Mouse (Mus musculus): Measurements from ENCODE around the gene Acsl4. TPM values are rescaled to one million over a fixed set of nuclear protein-coding genes. Genes with fewer than 3 reads are reported as not detected.

Acsl4 gene
- polyA plus RNA-seq, 1 experiment from 2014 or later = 22.0 TPM

GRCm38 (mm10) chrX:142387634-142388033 lies 2.7 kb downstream of the Acsl4 start:
- no peaks in the 10 kb centered on the region for H3K36me3 ChIP-seq
- WGBS = 94% methylated on average over 1 of the region's 1 CpGs
- H3K27ac ChIP-seq (replicated peaks) = no peak overlapping the region
- no peak overlapping the region for H3K4me3 ChIP-seq
- H3K27me3 ChIP-seq (ENCODE audit: low read depth, poor library complexity, severe bottlenecking) = peaks cover 63% of the 10 kb centered on the region
- H3K9me3 ChIP-seq (replicated peaks) = no peaks in the 10 kb centered on the region
- DNase-seq (ENCODE audit: low spot score) = no peak
- H3K4me1 ChIP-seq = peaks cover 9% of the 10 kb centered on the region

- 84% methylated on average over 3 of the region's 3 CpGs for WGBS
- no peaks in the 10 kb centered on the region for H3K36me3 ChIP-seq
Observed at GRCm38 (mm10) chrX:142384918-142385317, 5.4 kb downstream of the Acsl4 start.

GRCm38 (mm10) chrX:142379894-142380293 lies 10.4 kb downstream of the Acsl4 start:
- no peaks in the 10 kb centered on the region for H3K4me1 ChIP-seq
- no peak overlapping the region for H3K4me3 ChIP-seq
- no peak for DNase-seq (ENCODE audit: low spot score)
- no peaks in the 10 kb centered on the region for H3K36me3 ChIP-seq
- H3K27me3 ChIP-seq (ENCODE audit: low read depth, poor library complexity, severe bottlenecking) = peaks cover 39% of the 10 kb centered on the region
- no peaks in the 10 kb centered on the region for H3K9me3 ChIP-seq (replicated peaks)
- H3K27ac ChIP-seq (replicated peaks) = no peak overlapping the region
- WGBS = 84% methylated on average over 6 of the region's 6 CpGs

More at GRCm38 (mm10) chrX:142384918-142385317, 5.4 kb downstream of the Acsl4 start:
- H3K4me1 ChIP-seq = peaks cover 6% of the 10 kb centered on the region; the same call in 1 of the 2 replicates
- no peak overlapping the region for H3K27ac ChIP-seq (replicated peaks)
- peaks cover 42% of the 10 kb centered on the region for H3K27me3 ChIP-seq (ENCODE audit: low read depth, poor library complexity, severe bottlenecking)
- no peak overlapping the region for H3K4me3 ChIP-seq
- H3K9me3 ChIP-seq (replicated peaks) = no peaks in the 10 kb centered on the region
- DNase-seq (ENCODE audit: low spot score) = no peak

GRCm38 (mm10) chrX:142378048-142378447 lies 12.3 kb downstream of the Acsl4 start:
- Histone ChIP-seq H3K4me3 (no peak overlapping the region), H3K4me1 (no peaks in the 10 kb centered on the region), H3K9me3 (replicated peaks) (no peaks in the 10 kb centered on the region), H3K27ac (replicated peaks) (no peak overlapping the region), H3K36me3 (no peaks in the 10 kb centered on the region), H3K27me3 (ENCODE audit: low read depth, poor library complexity, severe bottlenecking) (peaks cover 28% of the 10 kb centered on the region)
- whole genome bisulfite sequencing = 89% methylated on average over 6 of the region's 6 CpGs
- no peak for DNase-seq (ENCODE audit: low spot score)

- Histone ChIP-seq H3K4me1 (no peaks in the 10 kb centered on the region), H3K27me3 (ENCODE audit: low read depth, poor library complexity, severe bottlenecking) (peaks cover 26% of the 10 kb centered on the region), H3K36me3 (no peaks in the 10 kb centered on the region), H3K9me3 (replicated peaks) (no peaks in the 10 kb centered on the region), H3K27ac (replicated peaks) (no peak overlapping the region), H3K4me3 (no peak overlapping the region)
- 85% methylated on average over 3 of the region's 3 CpGs for WGBS
- DNase-seq (ENCODE audit: low spot score) = no peak
Observed at GRCm38 (mm10) chrX:142377358-142377757, 13.0 kb downstream of the Acsl4 start.

- whole genome bisulfite sequencing = 84% methylated on average over 3 of the region's 3 CpGs
- H3K27ac ChIP-seq (replicated peaks) = no peak overlapping the region
- no peak for DNase-seq (ENCODE audit: low spot score)
- H3K4me1 ChIP-seq = no peaks in the 10 kb centered on the region
- no peaks in the 10 kb centered on the region for H3K9me3 ChIP-seq (replicated peaks)
- no peaks in the 10 kb centered on the region for H3K36me3 ChIP-seq
- H3K27me3 ChIP-seq (ENCODE audit: low read depth, poor library complexity, severe bottlenecking) = peaks cover 26% of the 10 kb centered on the region
- H3K4me3 ChIP-seq = no peak overlapping the region
Observed at GRCm38 (mm10) chrX:142376747-142377146, 13.6 kb downstream of the Acsl4 start.

GRCm38 (mm10) chrX:142375519-142375918 lies 14.8 kb downstream of the Acsl4 start:
- Histone ChIP-seq H3K27me3 (ENCODE audit: low read depth, poor library complexity, severe bottlenecking) (peaks cover 28% of the 10 kb centered on the region), H3K4me3 (no peak overlapping the region), H3K4me1 (no peaks in the 10 kb centered on the region), H3K36me3 (no peaks in the 10 kb centered on the region), H3K27ac (replicated peaks) (no peak overlapping the region), H3K9me3 (replicated peaks) (no peaks in the 10 kb centered on the region)
- no peak for DNase-seq (ENCODE audit: low spot score)
- WGBS = 92% methylated on average over 4 of the region's 4 CpGs

- no peaks in the 10 kb centered on the region for H3K9me3 ChIP-seq (replicated peaks)
- DNase-seq (ENCODE audit: low spot score) = no peak
- no peak overlapping the region for H3K27ac ChIP-seq (replicated peaks)
- H3K36me3 ChIP-seq = no peaks in the 10 kb centered on the region
- WGBS = 25% methylated on average over 3 of the region's 3 CpGs
- no peak overlapping the region for H3K4me3 ChIP-seq
- peaks cover 14% of the 10 kb centered on the region; the same call in 1 of the 2 replicates for H3K27me3 ChIP-seq (ENCODE audit: low read depth, poor library complexity, severe bottlenecking)
- H3K4me1 ChIP-seq = no peaks in the 10 kb centered on the region
Observed at GRCm38 (mm10) chrX:142372393-142372792, 17.9 kb downstream of the Acsl4 start.

- H3K27ac ChIP-seq (replicated peaks) = no peak overlapping the region
- no peaks in the 10 kb centered on the region for H3K36me3 ChIP-seq
- H3K9me3 ChIP-seq (replicated peaks) = no peaks in the 10 kb centered on the region
- 76% methylated on average over 7 of the region's 7 CpGs for WGBS
- no peak for DNase-seq (ENCODE audit: low spot score)
- peaks cover 3% of the 10 kb centered on the region; the same call in 1 of the 2 replicates for H3K27me3 ChIP-seq (ENCODE audit: low read depth, poor library complexity, severe bottlenecking)
- H3K4me3 ChIP-seq = no peak overlapping the region
- no peaks in the 10 kb centered on the region for H3K4me1 ChIP-seq
Observed at GRCm38 (mm10) chrX:142369935-142370334, 20.4 kb downstream of the Acsl4 start.

GRCm38 (mm10) chrX:142363882-142364281 lies 26.5 kb downstream of the Acsl4 start:
- Histone ChIP-seq H3K4me3 (no peak overlapping the region), H3K4me1 (no peaks in the 10 kb centered on the region), H3K27ac (replicated peaks) (no peak overlapping the region), H3K36me3 (no peaks in the 10 kb centered on the region), H3K9me3 (replicated peaks) (no peaks in the 10 kb centered on the region), H3K27me3 (ENCODE audit: low read depth, poor library complexity, severe bottlenecking) (peaks cover 29% of the 10 kb centered on the region)
- WGBS = 88% methylated on average over 1 of the region's 1 CpGs
- no peak for DNase-seq (ENCODE audit: low spot score)

GRCm38 (mm10) chrX:142359031-142359430 lies 31.3 kb downstream of the Acsl4 start:
- 86% methylated on average over 7 of the region's 7 CpGs for whole genome bisulfite sequencing
- DNase-seq (ENCODE audit: low spot score) = no peak
- Histone ChIP-seq H3K9me3 (replicated peaks) (no peaks in the 10 kb centered on the region), H3K36me3 (no peaks in the 10 kb centered on the region), H3K27ac (replicated peaks) (no peak overlapping the region), H3K4me1 (no peaks in the 10 kb centered on the region), H3K27me3 (ENCODE audit: low read depth, poor library complexity, severe bottlenecking) (peaks cover 50% of the 10 kb centered on the region), H3K4me3 (no peak overlapping the region)

- Histone ChIP-seq H3K27ac (replicated peaks) (no peak overlapping the region), H3K9me3 (replicated peaks) (no peaks in the 10 kb centered on the region), H3K27me3 (ENCODE audit: low read depth, poor library complexity, severe bottlenecking) (peaks cover 50% of the 10 kb centered on the region), H3K4me3 (no peak overlapping the region), H3K4me1 (no peaks in the 10 kb centered on the region), H3K36me3 (no peaks in the 10 kb centered on the region)
- no peak for DNase-seq (ENCODE audit: low spot score)
- 84% methylated on average over 5 of the region's 5 CpGs for WGBS
Observed at GRCm38 (mm10) chrX:142358427-142358826, 31.9 kb downstream of the Acsl4 start.

GRCm38 (mm10) chrX:142336207-142336606 lies 54.1 kb downstream of the Acsl4 start:
- H3K4me3 ChIP-seq = no peak overlapping the region
- no peaks in the 10 kb centered on the region for H3K4me1 ChIP-seq
- no peaks in the 10 kb centered on the region for H3K9me3 ChIP-seq (replicated peaks)
- H3K36me3 ChIP-seq = peaks cover 12% of the 10 kb centered on the region; the same call in 1 of the 2 replicates
- peaks cover 48% of the 10 kb centered on the region for H3K27me3 ChIP-seq (ENCODE audit: low read depth, poor library complexity, severe bottlenecking)
- 91% methylated on average over 6 of the region's 6 CpGs for WGBS
- DNase-seq (ENCODE audit: low spot score) = no peak
- no peak overlapping the region for H3K27ac ChIP-seq (replicated peaks)

- Histone ChIP-seq H3K4me3 (no peak overlapping the region), H3K9me3 (replicated peaks) (no peaks in the 10 kb centered on the region), H3K27me3 (ENCODE audit: low read depth, poor library complexity, severe bottlenecking) (peaks cover 51% of the 10 kb centered on the region), H3K4me1 (no peaks in the 10 kb centered on the region), H3K27ac (replicated peaks) (no peak overlapping the region), H3K36me3 (peaks cover 12% of the 10 kb centered on the region; the same call in 1 of the 2 replicates)
- no peak for DNase-seq (ENCODE audit: low spot score)
- 96% methylated on average over 5 of the region's 5 CpGs for WGBS
Observed at GRCm38 (mm10) chrX:142335502-142335901, 54.8 kb downstream of the Acsl4 start.

All from midbrain, embryonic 10.5 days (tissue).